7 mouse cellular contexts compared by ENCODE assay signal in the genomic region with DNA sequence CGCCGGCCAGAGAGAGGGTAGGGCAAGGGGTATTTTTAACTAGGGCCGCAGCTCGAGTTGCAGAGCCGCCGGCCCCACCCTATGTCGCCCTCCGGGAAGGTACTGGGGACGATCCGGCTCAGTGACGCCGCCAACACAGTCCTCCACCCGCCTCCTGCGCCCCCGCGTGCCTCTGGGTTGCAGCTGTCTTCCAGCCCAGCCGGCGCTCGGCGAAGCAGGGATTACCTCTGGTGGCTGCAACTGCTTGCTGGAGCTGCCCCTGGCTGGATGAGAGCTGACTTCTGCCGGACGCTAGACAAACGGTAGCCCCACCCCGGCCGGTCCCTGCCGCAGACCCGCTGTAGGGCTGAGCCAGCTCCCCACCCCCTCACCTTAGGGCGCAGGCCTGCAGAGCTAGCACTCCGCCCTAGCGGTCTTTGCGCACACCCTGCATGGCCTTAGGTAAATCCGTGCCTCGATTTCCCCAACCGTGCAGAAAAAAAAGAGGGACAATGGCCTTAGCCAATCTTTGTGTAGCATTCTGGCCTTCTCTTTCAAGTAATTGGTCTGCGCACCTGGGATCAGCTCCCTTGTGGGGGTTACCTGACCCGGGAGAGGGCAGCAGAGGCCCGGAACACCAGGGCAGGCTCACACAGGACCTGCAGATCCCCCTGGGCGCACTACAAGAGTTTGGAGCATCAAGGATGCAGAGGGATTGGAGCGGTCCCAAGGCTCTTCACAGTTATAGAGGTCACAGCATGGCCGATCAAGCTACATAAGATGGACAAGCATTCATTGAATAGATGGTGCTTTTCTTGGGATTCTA. TPM values are rescaled to one million over a fixed set of nuclear protein-coding genes. Genes with fewer than 3 reads are reported as not detected.
A peak's percentile ranks its signal among the peaks of the same experiment; 100 is the strongest.
DNase-seq lines count a peak whose midpoint lies in the region; ATAC-seq lines count a peak whose summit lies in the region.

A gene (minus strand): TSS at position 387 of the 805 bp plus-strand sequence.

- peaks cover 6% of the 10 kb centered on the region; the same call in 1 of the 2 replicates for H3K27me3 ChIP-seq in embryonic facial prominence, embryonic 11.5 days (ENCODE audit: control insufficient read depth, insufficient read depth, low read length)
- peaks cover 8% of the 10 kb centered on the region; the same call in 1 of the 2 replicates for H3K27me3 ChIP-seq in limb, embryonic 11.5 days (ENCODE audit: control insufficient read depth, insufficient read depth, low read length)
- peaks cover 34% of the 10 kb centered on the region for H3K27me3 ChIP-seq in midbrain, embryonic 13.5 days

- 2% methylated on average over 40 of the region's 40 CpGs for WGBS in embryonic facial prominence, embryonic 11.5 days
- WGBS in limb, embryonic 11.5 days: 2% methylated on average over 40 of the region's 40 CpGs
- WGBS in midbrain, embryonic 13.5 days: 3% methylated on average over 39 of the region's 40 CpGs

- peak within 1 kb of the TSS; percentile 48 for H3K4me3 ChIP-seq in embryonic facial prominence, embryonic 11.5 days (ENCODE audit: low read depth, low read length)
- H3K4me3 ChIP-seq in limb, embryonic 11.5 days (ENCODE audit: low read depth, low read length): peak within 1 kb of the TSS; percentile 42
- H3K4me3 ChIP-seq in midbrain, embryonic 13.5 days (replicated peaks): peak within 1 kb of the TSS; percentile 49

- peak within 1 kb of the TSS; percentile 78 for H3K4me2 ChIP-seq in embryonic facial prominence, embryonic 11.5 days (ENCODE audit: low read depth, low read length)
- H3K4me2 ChIP-seq in limb, embryonic 11.5 days (ENCODE audit: low read depth, severe bottlenecking): peak within 1 kb of the TSS; percentile 85
- H3K4me2 ChIP-seq in midbrain, embryonic 13.5 days (replicated peaks): peak within 1 kb of the TSS; percentile 89

- ATAC-seq in embryonic facial prominence, embryonic 11.5 days (replicated peaks; ENCODE audit: insufficient number of reproducible peaks, low FRiP score, low TSS enrichment, low read depth): peak; percentile 44
- ATAC-seq in granulocyte monocyte progenitor cell, adult 5-6 weeks (replicated peaks; ENCODE audit: poor library complexity, severe bottlenecking): peak; percentile 68
- peak; percentile 76 for ATAC-seq in limb, embryonic 11.5 days (ENCODE audit: insufficient number of reproducible peaks, low FRiP score, low TSS enrichment, low read depth)
- ATAC-seq in midbrain, embryonic 13.5 days: peak; percentile 86

- peak; percentile 81 for DNase-seq in adrenal gland, postnatal 10 days
- peak; percentile 73 for DNase-seq in embryonic facial prominence, embryonic 11.5 days (ENCODE audit: low spot score)
- peak; percentile 62 for DNase-seq in kidney, adult 11 months
- DNase-seq in limb, embryonic 11.5 days (ENCODE audit: low spot score): peak; percentile 82
- DNase-seq in spleen, adult 12 weeks (ENCODE audit: low spot score): peak; percentile 70

- H3K9me3 ChIP-seq in embryonic facial prominence, embryonic 11.5 days (replicated peaks; ENCODE audit: control insufficient read depth, low read length): no peaks in the 10 kb centered on the region
- H3K9me3 ChIP-seq in limb, embryonic 11.5 days (ENCODE audit: control insufficient read depth, low read length): no peaks in the 10 kb centered on the region
- H3K9me3 ChIP-seq in midbrain, embryonic 13.5 days: no peaks in the 10 kb centered on the region

- H3K36me3 ChIP-seq in embryonic facial prominence, embryonic 11.5 days (replicated peaks; ENCODE audit: control insufficient read depth, insufficient read depth, low read depth, low read length): no peaks in the 10 kb centered on the region
- H3K36me3 ChIP-seq in limb, embryonic 11.5 days (ENCODE audit: control insufficient read depth, insufficient read depth, low read length): no peaks in the 10 kb centered on the region
- H3K36me3 ChIP-seq in midbrain, embryonic 13.5 days: no peaks in the 10 kb centered on the region

- no peaks in the 10 kb centered on the region for H3K4me1 ChIP-seq in embryonic facial prominence, embryonic 11.5 days (ENCODE audit: control insufficient read depth, insufficient read depth, low read length)
- H3K4me1 ChIP-seq in limb, embryonic 11.5 days (ENCODE audit: control insufficient read depth, insufficient read depth, low read length): peaks cover 4% of the 10 kb centered on the region; the same call in 1 of the 2 replicates
- peaks cover 16% of the 10 kb centered on the region for H3K4me1 ChIP-seq in midbrain, embryonic 13.5 days (replicated peaks)

- H3K9ac ChIP-seq in embryonic facial prominence, embryonic 11.5 days (replicated peaks; ENCODE audit: low read length): peak within 1 kb of the TSS; percentile 64
- H3K9ac ChIP-seq in limb, embryonic 11.5 days (ENCODE audit: low read length): peak within 1 kb of the TSS; percentile 63
- H3K9ac ChIP-seq in midbrain, embryonic 13.5 days (replicated peaks): peak within 1 kb of the TSS; percentile 72

- no peak within 1 kb of the TSS for H3K27ac ChIP-seq in embryonic facial prominence, embryonic 11.5 days (replicated peaks; ENCODE audit: low read depth, low read length)
- H3K27ac ChIP-seq in limb, embryonic 11.5 days (replicated peaks; ENCODE audit: low read depth, low read length): no peak within 1 kb of the TSS
- no peak within 1 kb of the TSS for H3K27ac ChIP-seq in midbrain, embryonic 13.5 days

RNA-seq across cellular contexts. Expression of the gene that starts here (rescaled TPM):
- total RNA-seq in adrenal gland, postnatal 10 days (2021): 10 to 100 TPM; 31.3 to 40.0 TPM
- polyA plus RNA-seq in embryonic facial prominence, embryonic 11.5 days (2014; fragmentation: Nextera tagmentation; extraction: Ambion mirVana): 4.5 and 5.0 TPM in 2 replicates
- total RNA-seq in granulocyte monocyte progenitor cell, adult 5-6 weeks (2014; fragmentation: Nextera tagmentation): 35.2 and 38.6 TPM in 2 replicates
- 32.2 and 37.7 TPM in 2 replicates for total RNA-seq in granulocyte monocyte progenitor cell, adult 5-6 weeks (2017)
- 3.6 and 4.5 TPM in 2 replicates for polyA plus RNA-seq in limb, embryonic 11.5 days (2014; fragmentation: Nextera tagmentation; extraction: Ambion mirVana)
- 1.9 and 2.3 TPM in 2 replicates for polyA plus RNA-seq in midbrain, embryonic 13.5 days (2015; fragmentation: Nextera tagmentation; extraction: Ambion mirVana)
